Mouse (Mus musculus) CD4-positive, CD25-positive, alpha-beta regulatory T cell, adult 2 months (primary cell): Measurements from ENCODE around the gene Tcea3.

Experiments used
- DNase-seq: peaks from one replicate; pipeline ENCODE4 v3.0.0-alpha.2; 2012; ENCODE audit warnings: low read depth, low spot score

Tcea3 gene

GRCm38 (mm10) chr4:136239111-136239510 is 8.4 kb upstream of the Tcea3 start:
- no peak for DNase-seq

- peak; percentile 83 for DNase-seq
Measured at GRCm38 (mm10) chr4:136239622-136240021, 7.9 kb upstream of the Tcea3 start.

- no peak for DNase-seq
Measured at GRCm38 (mm10) chr4:136240123-136240522, 7.4 kb upstream of the Tcea3 start.

- no peak for DNase-seq
Measured at GRCm38 (mm10) chr4:136240955-136241354, 6.6 kb upstream of the Tcea3 start.

GRCm38 (mm10) chr4:136242065-136242703 is 5.3 kb upstream of the Tcea3 start:
- peak; percentile 63 for DNase-seq

GRCm38 (mm10) chr4:136242728-136243127 is 4.8 kb upstream of the Tcea3 start:
- DNase-seq: no peak

DNA sequence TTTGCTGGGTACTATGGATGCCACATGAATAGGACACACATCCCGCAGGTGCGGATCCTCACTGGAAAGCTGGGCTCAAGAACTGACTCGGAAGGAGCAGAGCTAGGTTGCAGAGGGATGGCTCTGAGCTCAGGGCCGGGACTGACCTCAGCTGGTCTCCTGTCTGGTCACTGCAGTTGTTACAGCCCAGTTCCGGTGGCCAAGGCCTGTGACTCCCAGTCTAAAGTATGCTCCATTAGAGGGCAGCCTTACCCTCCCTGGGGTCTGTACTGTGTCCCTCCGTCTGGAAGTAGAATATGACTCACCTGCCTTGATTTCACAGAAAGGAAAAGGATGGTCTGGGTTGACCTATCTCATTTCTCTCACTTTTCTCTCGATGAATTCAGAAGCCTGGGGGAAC is 3.3 kb upstream of the Tcea3 start:
- DNase-seq: no peak

- no peak for DNase-seq
Measured at GRCm38 (mm10) chr4:136245681-136246080, 1.8 kb upstream of the Tcea3 start.

DNA sequence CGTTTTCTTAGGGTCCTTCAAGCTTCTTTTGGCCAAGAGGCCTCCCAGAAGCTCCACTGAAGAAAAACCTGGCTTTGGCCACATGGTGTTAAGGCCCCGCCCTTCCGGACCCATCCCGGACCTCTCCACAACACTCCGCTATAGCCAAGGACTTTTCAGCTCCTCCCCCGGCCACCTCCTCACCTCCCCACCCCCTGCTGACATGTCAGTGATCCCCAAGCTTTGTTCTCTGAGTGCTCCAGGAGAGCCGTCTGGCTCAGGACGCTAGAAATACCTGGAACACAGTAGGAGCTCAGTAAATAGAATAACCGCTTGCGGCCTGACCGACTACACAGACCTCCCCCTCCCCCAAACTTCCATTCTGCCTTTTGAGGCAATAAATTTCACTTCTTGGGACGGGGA is 960 bp upstream of the Tcea3 start:
- DNase-seq: no peak

- no peak for DNase-seq
Measured at GRCm38 (mm10) chr4:136247386-136247728, 172 bp upstream of the Tcea3 start.

- DNase-seq: peak; percentile 41
Measured at GRCm38 (mm10) chr4:136248464-136249331, 1.2 kb downstream of the Tcea3 start.

DNA sequence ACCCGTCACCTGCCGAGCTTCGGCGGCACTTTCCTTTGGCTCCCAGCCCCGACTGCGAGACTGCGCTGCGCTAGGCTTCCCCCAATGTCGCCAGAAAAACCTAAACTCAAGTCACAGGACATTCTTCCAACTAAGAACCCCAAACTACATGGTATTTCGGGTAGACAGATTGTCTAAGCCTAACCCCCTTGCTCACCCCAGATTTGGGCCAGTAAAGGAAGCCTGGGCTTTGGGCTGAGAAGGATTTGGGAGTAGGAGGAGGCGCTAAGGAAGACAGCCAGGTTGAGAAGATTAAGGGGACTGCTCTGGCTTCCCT is 1.8 kb downstream of the Tcea3 start:
- no peak for DNase-seq

- no peak for DNase-seq
Measured at GRCm38 (mm10) chr4:136249780-136250179, 2.3 kb downstream of the Tcea3 start.

DNA sequence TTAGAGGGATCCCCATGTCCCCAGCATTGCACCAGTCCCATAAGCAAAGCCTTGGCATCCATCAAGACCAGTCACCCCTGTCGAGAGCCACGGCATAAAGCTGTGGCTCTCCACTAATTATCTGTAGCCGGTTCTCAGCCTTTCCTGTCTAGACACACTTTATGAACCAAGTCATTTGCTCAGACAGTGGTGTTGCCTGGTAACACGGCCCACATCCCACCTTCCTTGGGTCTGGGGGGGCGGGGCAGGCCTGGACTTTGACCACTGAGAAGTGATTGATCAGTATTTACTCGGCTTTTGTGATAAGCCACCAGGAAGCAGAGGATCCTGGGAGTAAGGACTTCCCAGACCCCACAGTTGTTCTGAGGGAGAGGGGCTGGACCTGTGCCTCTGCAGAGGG is 8.4 kb downstream of the Tcea3 start:
- DNase-seq: no peak

GRCm38 (mm10) chr4:136256696-136257095 is 9.2 kb downstream of the Tcea3 start:
- no peak for DNase-seq

DNA sequence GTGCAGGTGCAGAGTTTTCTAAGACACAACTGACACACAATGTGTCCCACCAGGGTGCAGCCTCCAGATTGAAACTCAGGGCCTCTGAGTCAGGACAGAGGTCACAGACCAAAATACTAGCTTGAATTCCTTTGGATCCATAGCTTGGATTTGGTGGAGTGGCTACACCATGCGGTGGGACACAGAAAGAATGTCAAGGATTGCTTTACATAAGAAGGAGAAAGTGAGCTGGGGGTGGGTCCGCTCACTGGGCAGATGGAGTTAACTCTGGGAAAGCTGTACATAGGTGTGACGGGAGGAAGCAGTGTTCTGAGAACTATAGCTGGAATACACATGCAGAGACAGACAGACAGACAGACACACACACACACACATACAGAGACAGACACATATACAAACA is 12.4 kb downstream of the Tcea3 start:
- no peak for DNase-seq

GRCm38 (mm10) chr4:136260491-136261180 is 13.1 kb downstream of the Tcea3 start:
- peak; percentile 90 for DNase-seq

DNA sequence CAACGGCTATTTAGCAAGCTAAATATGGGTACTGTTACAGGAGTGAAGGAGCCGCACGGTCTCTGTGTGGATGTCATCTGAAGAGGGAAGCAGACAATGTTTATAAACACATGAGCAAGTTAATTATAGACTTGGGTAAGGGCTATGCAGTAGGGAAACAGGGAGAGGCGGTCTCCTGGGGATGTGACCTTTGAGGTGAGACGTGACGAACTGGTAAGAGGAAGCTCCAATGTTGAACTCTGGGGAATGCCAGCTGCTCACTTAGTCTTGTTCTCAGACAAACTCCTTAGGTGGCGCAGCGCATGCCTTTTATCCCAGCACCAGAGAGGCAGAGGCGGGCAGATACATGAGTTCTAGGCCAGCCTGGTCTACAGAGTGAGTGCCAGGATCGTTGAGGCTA is 14.4 kb downstream of the Tcea3 start:
- no peak for DNase-seq

DNA sequence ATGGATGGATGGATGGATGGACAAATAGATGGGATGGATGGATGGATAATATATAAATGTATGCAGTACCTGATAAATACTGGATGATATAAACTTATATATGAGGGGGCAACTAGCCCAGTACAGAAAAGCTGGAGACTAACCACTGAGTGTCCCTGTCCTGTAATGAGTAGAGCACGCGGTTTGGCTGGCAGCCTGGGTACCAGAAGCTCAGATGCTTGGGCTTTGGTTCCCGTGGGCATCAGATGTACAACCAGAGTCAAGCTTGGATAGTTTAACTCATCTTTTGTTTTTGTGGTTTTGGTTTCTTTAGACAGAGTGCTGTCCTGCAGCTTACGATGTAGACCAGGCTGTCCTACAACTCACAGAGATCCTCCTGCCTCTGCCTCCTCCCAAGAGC is 16.0 kb downstream of the Tcea3 start:
- DNase-seq: no peak

DNA sequence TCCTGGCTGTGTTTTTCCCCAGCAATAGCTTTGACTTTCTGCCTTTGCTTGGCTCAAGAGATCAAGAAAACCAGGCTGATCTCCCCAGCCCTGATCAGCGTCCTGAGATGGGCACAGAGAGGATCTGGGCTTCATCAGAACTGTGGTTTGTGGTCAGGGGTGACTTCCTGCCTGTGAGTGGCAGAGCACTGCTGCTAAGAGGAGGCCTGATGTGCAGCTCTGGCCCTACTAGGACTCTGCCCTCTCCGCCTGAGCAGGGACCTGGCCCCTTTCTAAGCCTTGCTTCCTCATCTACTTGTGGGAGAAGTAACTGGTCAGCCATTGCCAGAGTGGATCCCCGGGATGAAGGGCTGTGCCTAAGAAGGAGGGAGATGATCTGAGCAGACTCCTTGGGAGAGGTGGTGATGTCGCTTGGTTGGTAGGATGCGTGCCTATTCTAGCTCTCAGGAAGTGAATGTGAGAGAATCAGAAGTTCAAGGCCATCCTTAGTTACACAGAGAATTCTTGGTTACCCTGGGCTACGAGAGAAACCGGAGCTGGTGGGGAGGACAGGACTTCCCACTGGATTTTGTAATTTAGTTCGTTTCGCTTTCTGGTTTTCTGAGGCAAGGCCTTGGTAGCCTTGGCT is 19.3 kb downstream of the Tcea3 start:
- DNase-seq: peak; percentile 81

DNA sequence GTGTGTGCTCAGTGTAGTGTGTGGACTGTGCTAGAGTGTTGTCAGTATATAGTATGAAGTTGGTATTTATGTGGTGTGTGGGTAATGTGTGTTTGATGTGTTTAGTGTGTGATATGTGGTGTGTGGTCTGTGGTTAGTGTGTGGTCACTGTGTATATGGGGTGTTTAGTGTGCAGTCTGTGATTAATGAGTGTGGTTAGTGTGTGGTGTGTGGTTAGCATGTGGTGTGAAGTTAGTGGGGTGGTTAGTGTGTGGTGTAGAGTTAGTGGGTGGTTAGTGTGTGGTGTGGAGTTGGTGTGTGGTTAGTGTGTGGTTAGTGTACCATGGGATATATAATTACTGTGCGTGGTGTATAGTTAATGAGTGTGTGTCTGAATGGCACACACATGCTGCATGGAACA is 21.4 kb downstream of the Tcea3 start:
- no peak for DNase-seq

GRCm38 (mm10) chr4:136270648-136271047 is 23.1 kb downstream of the Tcea3 start:
- no peak for DNase-seq
